Mouse (Mus musculus) kidney, postnatal 4 days (tissue): Measurements from ENCODE around the gene Gm7694.

Source experiments
- DNase-seq, 2 experiments: peaks; one replicate each; pipeline ENCODE4 v3.0.0; 2021; ENCODE audit warnings: mixed read lengths in 2 of 2

The Gm7694 gene

DNA sequence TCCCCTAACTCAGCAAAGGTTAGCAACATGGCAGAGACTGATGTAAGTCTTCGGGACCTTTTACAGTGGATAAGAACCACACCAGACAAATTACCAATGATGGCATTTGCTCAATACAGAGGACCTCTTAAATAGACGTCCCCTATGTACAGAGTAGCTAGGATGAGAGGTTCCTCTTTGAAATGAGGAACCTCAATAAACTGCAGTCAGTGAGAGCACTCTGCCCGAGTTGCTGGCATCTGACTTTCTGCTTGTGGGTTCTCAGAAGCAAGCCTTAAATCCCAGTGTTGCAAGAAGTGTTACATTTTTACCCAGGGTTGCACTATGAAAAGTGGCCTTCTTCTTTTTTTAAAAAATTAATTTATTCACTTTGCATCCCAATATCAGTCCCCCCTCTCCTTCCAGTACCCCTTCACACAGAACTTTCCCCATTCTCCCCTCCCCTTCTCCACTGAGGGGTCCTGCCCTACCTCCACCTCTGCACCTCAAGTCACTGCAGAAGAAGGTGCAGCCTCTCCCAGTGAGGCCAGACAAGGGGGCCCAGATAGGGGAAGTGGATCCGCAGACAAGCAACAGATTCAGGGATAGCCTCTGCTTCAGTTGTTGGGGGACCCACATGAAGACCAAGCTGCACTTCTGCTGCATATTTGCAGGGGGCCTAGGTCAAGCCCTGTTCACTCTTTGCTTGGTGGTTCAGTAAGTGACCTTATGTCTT lies 23.6 kb downstream of the Gm7694 start:
- no peak for DNase-seq

DNA sequence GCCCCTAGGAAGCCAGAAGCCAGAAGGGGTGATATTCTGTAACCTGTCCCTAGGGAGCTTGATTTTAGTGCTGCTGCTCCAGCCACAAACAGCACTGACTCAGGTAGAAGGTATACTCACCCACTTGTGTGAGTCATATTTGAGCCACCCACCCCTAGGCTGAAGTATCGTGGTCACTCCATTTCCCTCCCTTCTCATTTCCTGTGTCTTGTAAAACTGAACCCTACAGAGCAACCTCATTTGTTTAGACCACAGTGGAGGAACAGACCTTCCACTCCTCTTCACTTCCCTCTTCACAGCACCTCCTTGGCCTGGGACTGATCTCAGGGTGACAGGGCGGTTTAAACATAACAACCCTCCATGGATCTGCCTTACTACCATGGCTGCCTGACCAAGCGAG lies 29.1 kb downstream of the Gm7694 start, which contains the start of gene Sh2d1b1:
Gene Sh2d1b1, plus strand, starts transcription at position 305 of the 400 bp plus-strand sequence.
- DNase-seq: no peak

DNA sequence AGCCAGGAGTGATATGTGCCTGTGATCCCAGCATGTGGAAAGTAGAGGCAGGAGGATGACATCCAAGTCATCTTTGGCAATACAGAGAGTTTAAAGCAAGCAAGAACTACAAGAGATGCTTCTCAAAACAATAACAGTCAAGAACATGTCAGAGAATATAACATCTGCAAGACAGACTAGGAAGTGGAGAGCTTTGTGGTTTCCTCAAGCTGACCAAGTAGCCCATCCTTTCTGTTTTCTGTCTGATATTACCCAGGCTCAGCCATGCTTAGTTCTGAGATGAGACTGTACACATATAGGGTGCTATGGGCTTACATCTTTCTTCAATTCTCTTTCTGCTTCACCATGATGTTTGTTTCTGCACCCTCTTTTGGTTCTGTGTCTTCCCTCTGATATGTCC lies 32.9 kb downstream of the Gm7694 start:
- no peak for DNase-seq

DNA sequence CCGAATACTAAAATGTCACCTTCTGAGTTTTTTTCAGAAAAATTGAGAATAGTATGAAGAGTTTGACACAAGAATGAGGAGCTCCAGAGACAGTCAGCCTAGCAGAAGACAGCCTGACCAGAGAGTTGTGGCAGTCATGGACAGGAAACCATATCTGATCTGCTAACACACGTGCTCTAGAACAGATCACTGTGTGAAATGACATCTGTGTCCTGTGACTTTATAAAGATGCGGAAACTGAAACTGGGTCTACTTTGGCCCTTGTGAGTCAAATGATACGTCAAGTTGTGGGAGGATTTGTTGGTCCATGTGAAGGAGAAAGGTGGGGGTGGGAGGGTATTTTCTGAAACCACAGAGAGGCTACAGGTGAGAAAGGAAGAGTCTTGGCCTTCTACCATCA lies 35.4 kb downstream of the Gm7694 start:
- no peak for DNase-seq

GRCm38 (mm10) chr1:170270281-170270680 lies 35.9 kb downstream of the Gm7694 start:
- DNase-seq: no peak

DNA sequence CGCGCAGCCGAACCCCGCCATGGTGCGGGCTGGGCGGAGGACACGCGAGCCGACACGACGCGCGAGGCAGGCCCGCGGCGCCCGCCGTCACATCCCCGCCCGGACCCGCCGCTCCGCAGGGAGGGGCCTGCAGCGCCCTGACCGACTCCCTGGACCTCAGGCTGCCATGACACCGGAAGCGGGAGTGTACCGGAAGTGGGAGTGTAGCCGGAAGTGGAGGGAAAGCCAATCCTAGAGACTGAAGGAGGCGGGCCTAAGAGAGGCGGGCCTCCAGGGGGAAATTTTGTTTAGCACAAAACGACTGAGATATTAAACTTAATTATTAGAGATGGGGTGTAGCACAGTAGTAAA lies 50.6 kb downstream of the Gm7694 start:
- peak; percentile 84 to 91 for DNase-seq

- DNase-seq: no peak
These were observed 51.1 kb downstream of the Gm7694 start for GRCm38 (mm10) chr1:170254893-170255559.
